Mouse (Mus musculus): ENCODE measurements around the gene Marveld1.

Gene Marveld1

GRCm38 (mm10) chr19:42147170-42147768 lies at the start of gene Marveld1:
TSS of gene Marveld1 (plus strand) at chr19:42147400.
- CTCF ChIA-PET, result interaction anchor here in 3 of 4 experiments (0.6 to 7.8 kb wide), 7 partner anchors 18 to 399 kb away, joined by 3 to 79 read pairs (median 4); partner anchors contain the start of genes Avpi1 (in 1 of the 3), Pi4k2a (in 1 of the 3) and Zfyve27 (in 1 of the 3)
- POLR2A ChIA-PET, result interaction anchor here (0.6 to 19.8 kb wide), 33 partner anchors 9 to 1469 kb away, joined by 3 to 403 read pairs (median 5); partner anchors contain the start of genes Avpi1 (in 3 of the 4), Pi4k2a (in 2 of the 4), Exosc1 (in 1 of the 4) and Hoga1 (in 1 of the 4)

- ChIA-PET POLR2A (interaction anchor here in 2 of 4 experiments (0.7 to 1.4 kb wide), 3 partner anchors 8 to 104 kb away, joined by 3 to 5 read pairs (median 4); partner anchors contain the start of gene Pi4k2a (in 1 of the 2)), CTCF (no interaction called here)
Observed at GRCm38 (mm10) chr19:42099406-42099805, 47.8 kb upstream of the Marveld1 start.

GRCm38 (mm10) chr19:42104681-42105080 lies 42.5 kb upstream of the Marveld1 start:
- ChIA-PET CTCF (interaction anchor here in 1 of 4 experiments (1.0 kb wide), 2 partner anchors 47 to 61 kb away, joined by 3 to 4 read pairs; no protein-coding TSS in a partner anchor), POLR2A (interaction anchor here in 2 of 4 experiments (0.6 to 2.3 kb wide), 6 partner anchors 15 to 1423 kb away, joined by 3 to 13 read pairs (median 3); partner anchors contain the start of gene Pi4k2a (in 2 of the 2))

- CTCF ChIA-PET, result interaction anchor here in 1 of 4 experiments (0.6 kb wide), 1 partner anchor 536 kb away, joined by 4 read pairs; no protein-coding TSS in a partner anchor
- POLR2A ChIA-PET, result interaction anchor here in 3 of 4 experiments (0.8 to 4.6 kb wide), 5 partner anchors 10 to 13 kb away, joined by 3 to 56 read pairs (median 4); partner anchors contain the start of gene Avpi1 (in 3 of the 3)
Observed at GRCm38 (mm10) chr19:42115783-42116335, 31.3 kb upstream of the Marveld1 start.

- ChIA-PET POLR2A (interaction anchor here in 3 of 4 experiments (0.6 to 15.0 kb wide), 11 partner anchors 10 to 50 kb away, joined by 3 to 403 read pairs (median 5); partner anchors contain the start of genes Avpi1 (in 2 of the 3), Marveld1 (in 1 of the 3) and Pi4k2a (in 1 of the 3)), CTCF (interaction anchor here in 1 of 4 experiments (0.6 kb wide), 1 partner anchor 11 kb away, joined by 32 read pairs; the partner anchor contains the start of gene Avpi1)
Observed at GRCm38 (mm10) chr19:42118142-42118541, 29.1 kb upstream of the Marveld1 start.

- POLR2A ChIA-PET, result interaction anchor here in 3 of 4 experiments (0.6 to 15.0 kb wide), 9 partner anchors 10 to 50 kb away, joined by 3 to 403 read pairs (median 7); partner anchors contain the start of genes Avpi1 (in 2 of the 3), Marveld1 (in 1 of the 3) and Pi4k2a (in 1 of the 3)
Observed at GRCm38 (mm10) chr19:42118596-42118995, 28.6 kb upstream of the Marveld1 start.

GRCm38 (mm10) chr19:42120451-42120850 lies 26.7 kb upstream of the Marveld1 start:
- POLR2A ChIA-PET, result interaction anchor here in 3 of 4 experiments (0.5 to 15.0 kb wide), 13 partner anchors 8 to 659 kb away, joined by 3 to 403 read pairs (median 3); partner anchors contain the start of genes Avpi1 (in 3 of the 3), Marveld1 (in 1 of the 3) and Pi4k2a (in 1 of the 3)
- CTCF ChIA-PET, result interaction anchor here in 2 of 4 experiments (1.2 to 1.7 kb wide), 3 partner anchors 32 to 94 kb away, joined by 4 read pairs; no protein-coding TSS in a partner anchor

More at GRCm38 (mm10) chr19:42118596-42118995, 28.6 kb upstream of the Marveld1 start:
- CTCF ChIA-PET, result interaction anchor here in 1 of 4 experiments (0.6 kb wide), 1 partner anchor 10 kb away, joined by 32 read pairs; the partner anchor contains the start of gene Avpi1

GRCm38 (mm10) chr19:42124684-42125083 lies 22.5 kb upstream of the Marveld1 start:
- CTCF ChIA-PET, result interaction anchor here in 2 of 4 experiments (0.7 to 2.0 kb wide), 3 partner anchors 27 to 42 kb away, joined by 3 to 5 read pairs (median 4); no protein-coding TSS in a partner anchor

GRCm38 (mm10) chr19:42125501-42126218 lies 21.5 kb upstream of the Marveld1 start:
- POLR2A ChIA-PET, result interaction anchor here (0.5 to 15.0 kb wide), 27 partner anchors 7 to 217 kb away, joined by 3 to 403 read pairs (median 7); partner anchors contain the start of genes Pi4k2a (in 3 of the 4) and Marveld1 (in 2 of the 4)
- CTCF ChIA-PET, result interaction anchor here in 2 of 4 experiments (1.6 to 2.0 kb wide), 2 partner anchors 26 to 27 kb away, joined by 4 to 5 read pairs; no protein-coding TSS in a partner anchor

More at GRCm38 (mm10) chr19:42124684-42125083, 22.5 kb upstream of the Marveld1 start:
- POLR2A ChIA-PET, result interaction anchor here (0.7 to 15.0 kb wide), 20 partner anchors 10 to 173 kb away, joined by 3 to 403 read pairs (median 4); partner anchors contain the start of genes Pi4k2a (in 2 of the 4), Marveld1 (in 1 of the 4) and Ubtd1 (in 1 of the 4)

- ChIA-PET CTCF (interaction anchor here in 3 of 4 experiments (0.8 to 3.3 kb wide), 3 partner anchors 19 to 26 kb away, joined by 3 to 12 read pairs (median 5); no protein-coding TSS in a partner anchor), POLR2A (interaction anchor here (0.5 to 15.0 kb wide), 20 partner anchors 8 to 218 kb away, joined by 3 to 403 read pairs (median 8); partner anchors contain the start of genes Pi4k2a (in 3 of the 4) and Marveld1 (in 2 of the 4))
Observed at GRCm38 (mm10) chr19:42126219-42126605, 21.0 kb upstream of the Marveld1 start.

GRCm38 (mm10) chr19:42127024-42127423 lies 20.2 kb upstream of the Marveld1 start:
- POLR2A ChIA-PET, result interaction anchor here (0.9 to 15.0 kb wide), 19 partner anchors 8 to 145 kb away, joined by 3 to 403 read pairs (median 11); partner anchors contain the start of genes Pi4k2a (in 2 of the 4), Marveld1 (in 1 of the 4) and Ubtd1 (in 1 of the 4)

GRCm38 (mm10) chr19:42128052-42128740 lies 19.0 kb upstream of the Marveld1 start:
- ChIA-PET POLR2A (interaction anchor here in 3 of 4 experiments (0.6 to 15.0 kb wide), 70 partner anchors 8 to 1404 kb away, joined by 3 to 403 read pairs (median 5); partner anchors contain the start of genes Marveld1 (in 3 of the 3), Pi4k2a (in 3 of the 3), Exosc1 (in 2 of the 3) and Zdhhc16 (in 2 of the 3)), CTCF (interaction anchor here in 3 of 4 experiments (0.5 to 3.3 kb wide), 14 partner anchors 14 to 326 kb away, joined by 3 to 12 read pairs (median 4); partner anchors contain the start of genes Arhgap19 (in 1 of the 3) and Marveld1 (in 1 of the 3))

More at GRCm38 (mm10) chr19:42127024-42127423, 20.2 kb upstream of the Marveld1 start:
- CTCF ChIA-PET, result interaction anchor here in 3 of 4 experiments (1.3 to 3.3 kb wide), 4 partner anchors 17 to 58 kb away, joined by 3 to 12 read pairs (median 6); no protein-coding TSS in a partner anchor

GRCm38 (mm10) chr19:42128787-42129508 lies 18.3 kb upstream of the Marveld1 start, which contains the start of gene Avpi1:
TSS of gene Avpi1 (minus strand) at chr19:42129059.
- CTCF ChIA-PET, result interaction anchor here (0.6 to 3.3 kb wide), 17 partner anchors 11 to 327 kb away, joined by 3 to 32 read pairs (median 4); partner anchors contain the start of genes Ankrd2 (in 1 of the 4), Arhgap19 (in 1 of the 4) and Marveld1 (in 1 of the 4)

GRCm38 (mm10) chr19:42129509-42130293 lies 17.5 kb upstream of the Marveld1 start:
- CTCF ChIA-PET, result interaction anchor here (0.6 to 3.3 kb wide), 18 partner anchors 10 to 328 kb away, joined by 3 to 32 read pairs (median 4); partner anchors contain the start of genes Ankrd2 (in 1 of the 4), Arhgap19 (in 1 of the 4) and Marveld1 (in 1 of the 4)
- POLR2A ChIA-PET, result interaction anchor here in 3 of 4 experiments (0.6 to 15.0 kb wide), 84 partner anchors 7 to 1056 kb away, joined by 3 to 403 read pairs (median 5); partner anchors contain the start of genes Marveld1 (in 3 of the 3), Pi4k2a (in 3 of the 3), Crtac1 (in 2 of the 3) and Exosc1 (in 2 of the 3)

More at GRCm38 (mm10) chr19:42128787-42129508, 18.3 kb upstream of the Marveld1 start, which contains the start of gene Avpi1:
- POLR2A ChIA-PET, result interaction anchor here in 3 of 4 experiments (0.5 to 15.0 kb wide), 87 partner anchors 7 to 1403 kb away, joined by 3 to 403 read pairs (median 5); partner anchors contain the start of genes Marveld1 (in 3 of the 3), Pi4k2a (in 3 of the 3), Crtac1 (in 2 of the 3) and Exosc1 (in 2 of the 3)

Measured in embryonic stem cell, embryonic (primary cell).